Mouse (Mus musculus) hindbrain, embryonic 11.5 days (tissue): ENCODE measurements around the gene Tcf7l2. TPM values are rescaled to one million over a fixed set of nuclear protein-coding genes. Genes with fewer than 3 reads are reported as not detected.

Experiments
- ATAC-seq: fragments of 200-750 bp; cut with Nextera tagmentation; 2 replicates; pipeline ENCODE4 v1.8.0; 2017; ENCODE audit warnings: mild to moderate bottlenecking, moderate TSS enrichment, moderate library complexity; ENCODE audit not compliant: low FRiP score
- DNase-seq: peaks from one replicate; pipeline ENCODE4 v3.0.0-alpha.2; 2015; ENCODE audit warnings: low spot score
- H3K27ac ChIP-seq: fragments of 300-500 bp; sonication (generic); 2 replicates; pipeline ENCODE4 v1.5.1; 2014; ENCODE audit warnings: mild to moderate bottlenecking, low read depth, low read length
- H3K27me3 ChIP-seq: fragments of 300-500 bp; sonication (generic); 2 replicates; pipeline ENCODE4 v1.6.1; 2014; ENCODE audit warnings: mild to moderate bottlenecking, low read length, moderate library complexity, mixed read lengths; ENCODE audit not compliant: control insufficient read depth, insufficient read depth
- H3K36me3 ChIP-seq: fragments of 300-500 bp; sonication (generic); 2 replicates; pipeline ENCODE4 v1.6.1; 2014; ENCODE audit warnings: mild to moderate bottlenecking, low read length, moderate library complexity, mixed read lengths; ENCODE audit not compliant: control insufficient read depth, insufficient read depth
- H3K4me1 ChIP-seq: fragments of 300-500 bp; sonication (generic); replicated peaks from 2 replicates; pipeline ENCODE4 v1.6.1; 2014; ENCODE audit warnings: low read length, mixed read lengths; ENCODE audit not compliant: control insufficient read depth, insufficient read depth
- H3K4me2 ChIP-seq: fragments of 300-500 bp; sonication (generic); replicated peaks from 2 replicates; pipeline ENCODE4 v1.6.1; 2014; ENCODE audit warnings: mild to moderate bottlenecking, low read depth, low read length
- H3K4me3 ChIP-seq: fragments of 300-500 bp; sonication (generic); 2 replicates; pipeline ENCODE4 v1.5.1; 2014; ENCODE audit warnings: low read depth, low read length
- H3K9ac ChIP-seq: fragments of 300-500 bp; sonication (generic); 2 replicates; pipeline ENCODE4 v1.6.1; 2014; ENCODE audit warnings: low read depth, low read length
- H3K9me3 ChIP-seq: fragments of 300-500 bp; sonication (generic); 2 replicates; pipeline ENCODE4 v1.6.1; 2016; ENCODE audit warnings: low read length; ENCODE audit not compliant: control insufficient read depth
- WGBS: fragments of 180-500 bp; shearing (Covaris S2); extraction: QIAGEN DNeasy Blood & Tissue Kit; methylation state at CpG from one replicate; pipeline ENCODE4 v1.1.7; 2014; 5-methylcytosine and 5-hydroxymethylcytosine counted together
- polyA plus RNA-seq: library from polyadenylated mRNA; unstranded; fragments of >200 nt; fragmentation: Nextera tagmentation; extraction: Ambion mirVana; gene quantifications from 2 replicates; pipeline ENCODE4 v1.2.1, GENCODE M21; 2014

The Tcf7l2 gene
- polyA plus RNA-seq, 1 experiment from 2014 or later: 76.9 TPM

- H3K27me3 ChIP-seq: peaks cover 2% of the 10 kb centered on the region; the same call in 1 of the 2 replicates
- H3K4me3 ChIP-seq: no peak overlapping the region
- H3K36me3 ChIP-seq: no peaks in the 10 kb centered on the region
- no peak overlapping the region for H3K9ac ChIP-seq
- 56% methylated on average over 10 of the region's 10 CpGs for WGBS
- ATAC-seq (no peak), DNase-seq (no peak)
- H3K27ac ChIP-seq: peak overlapping the region; percentile 60
- H3K9me3 ChIP-seq: no peaks in the 10 kb centered on the region
- H3K4me1 ChIP-seq: peaks cover 5% of the 10 kb centered on the region; the same call in 1 of the 2 replicates
- H3K4me2 ChIP-seq: no peak overlapping the region
Measured at GRCm38 (mm10) chr19:55839036-55839555, 97.5 kb downstream of the Tcf7l2 start.

DNA sequence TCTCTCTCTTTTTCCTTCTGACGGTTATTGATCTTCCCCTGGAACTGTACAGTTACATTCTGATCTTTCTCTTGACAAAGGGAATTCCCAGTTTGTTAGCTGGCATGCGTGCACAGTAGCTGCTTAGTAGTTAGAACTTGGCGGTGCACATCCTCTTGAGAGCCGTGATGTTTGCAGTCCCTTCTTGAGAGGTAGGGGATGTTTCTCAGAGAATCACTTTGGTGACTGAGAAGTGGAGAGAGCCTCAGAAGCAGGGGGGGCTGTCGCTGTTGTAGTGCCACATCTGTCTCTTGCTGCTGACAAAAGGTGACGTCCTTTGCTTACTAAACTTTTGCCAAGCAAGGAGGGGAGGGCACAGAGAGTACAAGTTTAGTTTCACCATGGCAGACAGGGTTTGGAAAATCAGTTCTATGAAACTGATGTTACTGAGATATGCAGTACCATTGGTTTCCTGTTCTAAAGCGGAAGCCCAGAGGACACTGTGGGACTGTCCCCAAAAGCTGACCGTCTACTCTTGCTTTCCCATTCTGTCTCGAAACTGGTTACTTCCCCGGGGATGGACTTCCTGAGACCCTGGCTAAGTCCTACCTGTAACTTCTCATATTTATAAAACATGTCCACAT, 99.0 kb downstream of the Tcf7l2 start:
- no peak overlapping the region for H3K4me2 ChIP-seq
- no peaks in the 10 kb centered on the region for H3K36me3 ChIP-seq
- peaks cover 2% of the 10 kb centered on the region; the same call in 1 of the 2 replicates for H3K27me3 ChIP-seq
- no peak overlapping the region for H3K27ac ChIP-seq
- no peak overlapping the region for H3K9ac ChIP-seq
- no peak overlapping the region for H3K4me3 ChIP-seq
- H3K9me3 ChIP-seq: no peaks in the 10 kb centered on the region
- WGBS: 73% methylated on average over 10 of the region's 10 CpGs
- peaks cover 5% of the 10 kb centered on the region for H3K4me1 ChIP-seq
- ATAC-seq (no peak), DNase-seq (no peak)

GRCm38 (mm10) chr19:55842046-55842445, 100.4 kb downstream of the Tcf7l2 start:
- Histone ChIP-seq H3K9me3 (no peaks in the 10 kb centered on the region), H3K36me3 (no peaks in the 10 kb centered on the region), H3K4me2 (no peak overlapping the region), H3K4me1 (peaks cover 5% of the 10 kb centered on the region), H3K27ac (no peak overlapping the region), H3K27me3 (peaks cover 2% of the 10 kb centered on the region; the same call in 1 of the 2 replicates), H3K9ac (no peak overlapping the region), H3K4me3 (no peak overlapping the region)
- ATAC-seq (no peak), DNase-seq (no peak)
- 71% methylated on average over 7 of the region's 7 CpGs for WGBS

- 86% methylated on average over 11 of the region's 11 CpGs for WGBS
- no peak for DNase-seq
- Histone ChIP-seq H3K27ac (no peak overlapping the region), H3K4me1 (peaks cover 5% of the 10 kb centered on the region), H3K36me3 (no peaks in the 10 kb centered on the region), H3K4me2 (no peak overlapping the region), H3K9ac (no peak overlapping the region), H3K27me3 (peaks cover 2% of the 10 kb centered on the region; the same call in 1 of the 2 replicates), H3K4me3 (no peak overlapping the region), H3K9me3 (no peaks in the 10 kb centered on the region)
- ATAC-seq: no peak
Measured at GRCm38 (mm10) chr19:55843111-55843887, 101.7 kb downstream of the Tcf7l2 start.

DNA sequence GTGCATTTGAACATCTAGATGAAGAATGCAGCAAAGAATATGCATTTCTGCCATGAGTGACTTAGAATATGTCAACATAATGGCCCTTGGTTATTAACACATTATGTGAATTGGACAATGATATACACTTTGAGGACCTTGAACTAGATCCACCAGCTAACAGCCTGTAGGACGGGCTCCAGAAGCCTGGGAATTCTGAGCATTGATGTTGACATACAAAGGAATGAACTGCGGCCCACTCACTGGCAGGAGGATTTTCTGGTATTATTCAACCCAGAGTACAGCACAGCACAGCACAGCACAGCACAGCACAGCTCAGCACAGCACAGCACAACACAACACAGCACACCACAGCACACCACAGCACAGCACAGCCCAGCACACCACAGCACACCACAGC, 104.1 kb downstream of the Tcf7l2 start:
- Histone ChIP-seq H3K9ac (no peak overlapping the region), H3K9me3 (no peaks in the 10 kb centered on the region), H3K4me1 (no peaks in the 10 kb centered on the region; the same call in 1 of the 2 replicates), H3K4me2 (no peak overlapping the region), H3K4me3 (no peak overlapping the region), H3K36me3 (no peaks in the 10 kb centered on the region), H3K27ac (no peak overlapping the region), H3K27me3 (peaks cover 2% of the 10 kb centered on the region; the same call in 1 of the 2 replicates)
- no peak for DNase-seq
- no peak for ATAC-seq
- 51% methylated on average over 2 of the region's 2 CpGs for WGBS

GRCm38 (mm10) chr19:55846256-55846655, 104.6 kb downstream of the Tcf7l2 start:
- ATAC-seq (no peak), DNase-seq (no peak)
- WGBS: 87% methylated on average over 6 of the region's 6 CpGs
- no peaks in the 10 kb centered on the region for H3K9me3 ChIP-seq
- H3K4me1 ChIP-seq: no peaks in the 10 kb centered on the region; the same call in 1 of the 2 replicates
- no peak overlapping the region for H3K9ac ChIP-seq
- H3K4me2 ChIP-seq: no peak overlapping the region
- H3K4me3 ChIP-seq: no peak overlapping the region
- H3K27ac ChIP-seq: no peak overlapping the region
- peaks cover 2% of the 10 kb centered on the region; the same call in 1 of the 2 replicates for H3K27me3 ChIP-seq
- no peaks in the 10 kb centered on the region for H3K36me3 ChIP-seq

DNA sequence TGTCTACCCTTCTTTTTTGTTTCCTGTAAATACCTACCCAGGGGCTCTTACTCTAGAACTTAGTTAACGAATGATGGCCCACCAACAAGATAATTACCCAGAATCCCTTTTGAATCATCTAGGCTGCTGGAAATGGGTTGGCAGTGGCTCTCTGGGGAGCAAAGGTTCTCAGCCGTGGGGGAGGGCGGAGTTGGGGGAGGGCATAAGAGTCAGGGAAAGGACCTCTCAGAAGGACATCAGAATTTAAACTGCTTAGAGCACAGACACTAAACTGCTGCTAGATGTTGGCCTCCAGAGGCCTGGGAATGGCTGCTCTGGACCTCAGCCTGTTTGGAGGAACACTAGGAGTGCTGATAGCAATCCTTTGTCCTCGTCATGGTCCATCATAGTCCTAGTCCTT, 105.4 kb downstream of the Tcf7l2 start:
- no peaks in the 10 kb centered on the region for H3K36me3 ChIP-seq
- ATAC-seq: no peak
- H3K4me3 ChIP-seq: no peak overlapping the region
- no peak overlapping the region for H3K9ac ChIP-seq
- H3K27me3 ChIP-seq: peaks cover 2% of the 10 kb centered on the region; the same call in 1 of the 2 replicates
- H3K4me1 ChIP-seq: no peaks in the 10 kb centered on the region; the same call in 1 of the 2 replicates
- WGBS: 63% methylated on average over 4 of the region's 4 CpGs
- no peak for DNase-seq
- H3K4me2 ChIP-seq: no peak overlapping the region
- no peaks in the 10 kb centered on the region for H3K9me3 ChIP-seq
- no peak overlapping the region for H3K27ac ChIP-seq

DNA sequence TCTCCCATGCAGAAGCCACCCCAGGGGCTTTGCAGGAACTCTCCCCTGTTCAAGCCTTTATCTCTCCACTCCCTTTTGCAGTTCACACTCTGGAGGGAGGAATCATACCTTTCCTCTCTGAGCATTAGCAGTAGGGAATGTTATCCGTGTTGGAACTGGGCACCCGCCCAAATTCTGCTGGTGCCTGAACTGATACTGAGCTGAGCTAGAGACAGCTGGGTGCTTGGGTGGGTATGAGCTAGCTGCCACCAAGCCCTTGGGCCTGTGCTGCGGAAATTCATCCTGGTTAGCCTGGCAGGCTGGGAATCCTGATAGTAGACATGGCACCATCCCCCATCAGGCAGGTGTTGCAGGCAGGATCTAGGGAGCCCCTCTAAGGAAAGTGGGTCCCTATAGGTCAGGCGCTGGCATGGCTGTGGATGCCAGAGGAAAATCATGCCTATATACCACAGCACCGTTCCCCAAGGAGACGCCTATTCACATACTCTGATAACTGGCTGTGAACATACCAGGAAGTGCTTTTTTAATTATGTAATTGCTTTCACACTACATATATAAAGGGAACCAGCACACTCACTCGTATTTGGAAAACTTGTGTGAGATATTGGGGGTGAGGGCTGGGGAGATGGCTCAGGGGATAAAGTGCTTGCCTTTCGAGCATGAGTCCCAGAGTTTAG, 108.9 kb downstream of the Tcf7l2 start:
- Histone ChIP-seq H3K4me1 (no peaks in the 10 kb centered on the region; the same call in 1 of the 2 replicates), H3K9me3 (no peaks in the 10 kb centered on the region), H3K36me3 (no peaks in the 10 kb centered on the region), H3K4me3 (no peak overlapping the region), H3K9ac (no peak overlapping the region), H3K27ac (no peak overlapping the region), H3K27me3 (no peaks in the 10 kb centered on the region), H3K4me2 (no peak overlapping the region)
- DNase-seq: no peak
- WGBS: 93% methylated on average over 8 of the region's 8 CpGs
- ATAC-seq: no peak
